Mouse (Mus musculus) C2C12 (cell line): ENCODE data around the gene Ripply1.

Experiments used
- CEBPB ChIP-seq: IDR thresholded peaks from one replicate; pipeline ENCODE4 v1.6.1; 2011; ENCODE audit warnings: low read depth, mild to moderate bottlenecking, control low read depth, moderate library complexity
- CTCF ChIP-seq: IDR thresholded peaks from one replicate; pipeline ENCODE4 v1.5.1; 2011; ENCODE audit not compliant: control insufficient read depth, insufficient read depth, insufficient read length
- MYOD1 ChIP-seq: IDR thresholded peaks from one replicate; pipeline ENCODE4 v1.6.1; 2011; ENCODE audit warnings: low read depth; ENCODE audit not compliant: control insufficient read depth, insufficient read length
- MYOG ChIP-seq: IDR thresholded peaks from one replicate; pipeline ENCODE4 v1.6.1; 2011; ENCODE audit not compliant: control insufficient read depth, insufficient read length; ENCODE audit errors: extremely low read depth

DNA sequence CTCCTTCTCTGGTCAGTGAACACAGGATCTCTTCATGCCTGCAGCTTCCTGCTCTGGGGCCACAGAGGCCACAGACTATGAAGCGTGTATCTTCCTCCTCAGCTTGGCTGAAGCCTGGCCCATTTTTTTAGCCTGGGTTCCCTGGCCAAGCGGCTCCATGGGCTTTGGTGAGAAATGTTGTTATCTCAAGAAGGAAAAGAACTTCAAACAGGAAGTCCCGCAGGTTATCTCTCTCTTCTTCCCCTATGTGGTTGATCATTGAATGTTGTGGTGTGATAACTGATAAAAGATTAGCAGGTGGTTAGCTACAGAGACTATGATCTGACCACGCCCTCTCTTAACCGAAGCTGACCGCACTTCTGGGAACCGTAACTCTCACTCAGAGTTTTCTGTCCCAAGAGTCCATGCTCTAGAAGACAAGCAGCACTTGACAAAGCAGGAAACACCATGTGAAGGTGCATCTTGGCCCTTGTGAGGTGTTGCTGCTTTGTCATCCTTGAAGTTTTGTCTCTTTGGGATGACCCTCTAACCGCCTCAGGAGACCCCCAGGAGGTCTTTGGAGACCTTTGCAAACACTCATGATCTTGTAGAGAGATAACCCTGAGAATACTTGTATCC, 32.0 kb upstream of the Ripply1 start:
- TF ChIP-seq CTCF (no peak), CEBPB (no peak), MYOG (no peak), MYOD1 (no peak)
